Mouse (Mus musculus) hindbrain, embryonic 12.5 days (tissue): ENCODE measurements around the gene Satb2. TPM values are rescaled to one million over a fixed set of nuclear protein-coding genes. Genes with fewer than 3 reads are reported as not detected.

Experiments
- ATAC-seq: fragments of 200-750 bp; cut with Nextera tagmentation; 2 replicates; pipeline ENCODE4 v1.8.0; 2017; ENCODE audit warnings: moderate TSS enrichment; ENCODE audit not compliant: low FRiP score
- H3K27ac ChIP-seq: fragments of 300-500 bp; sonication (generic); 2 replicates; pipeline ENCODE4 v1.5.1; 2016; ENCODE audit warnings: mild to moderate bottlenecking
- H3K27me3 ChIP-seq: fragments of 300-500 bp; sonication (generic); 2 replicates; pipeline ENCODE4 v1.6.1; 2016; ENCODE audit warnings: mild to moderate bottlenecking
- H3K36me3 ChIP-seq: fragments of 300-500 bp; sonication (generic); 2 replicates; pipeline ENCODE4 v1.6.1; 2016; ENCODE audit warnings: mild to moderate bottlenecking
- H3K4me1 ChIP-seq: fragments of 300-500 bp; sonication (generic); 2 replicates; pipeline ENCODE4 v1.6.1; 2016
- H3K4me2 ChIP-seq: fragments of 300-500 bp; sonication (generic); replicated peaks from 2 replicates; pipeline ENCODE4 v1.6.1; 2016; ENCODE audit warnings: mild to moderate bottlenecking
- H3K4me3 ChIP-seq: fragments of 300-500 bp; sonication (generic); 2 replicates; pipeline ENCODE4 v1.5.1; 2016; ENCODE audit warnings: mild to moderate bottlenecking
- H3K9ac ChIP-seq: fragments of 300-500 bp; sonication (generic); 2 replicates; pipeline ENCODE4 v1.6.1; 2016; ENCODE audit warnings: mild to moderate bottlenecking, moderate library complexity
- H3K9me3 ChIP-seq: fragments of 300-500 bp; sonication (generic); replicated peaks from 2 replicates; pipeline ENCODE4 v1.6.1; 2016; ENCODE audit warnings: mild to moderate bottlenecking
- WGBS: fragments of 180-500 bp; shearing (Covaris S2); methylation state at CpG from one replicate; pipeline ENCODE4 v1.1.7; 2016; 5-methylcytosine and 5-hydroxymethylcytosine counted together
- polyA plus RNA-seq: library from polyadenylated mRNA; unstranded; fragments of >200 nt; fragmentation: Nextera tagmentation; extraction: Ambion mirVana; gene quantifications from 2 replicates; pipeline ENCODE4 v1.2.1, GENCODE M21; 2016

Gene Satb2
- polyA plus RNA-seq, 1 experiment from 2014 or later, result 0.98 TPM

DNA sequence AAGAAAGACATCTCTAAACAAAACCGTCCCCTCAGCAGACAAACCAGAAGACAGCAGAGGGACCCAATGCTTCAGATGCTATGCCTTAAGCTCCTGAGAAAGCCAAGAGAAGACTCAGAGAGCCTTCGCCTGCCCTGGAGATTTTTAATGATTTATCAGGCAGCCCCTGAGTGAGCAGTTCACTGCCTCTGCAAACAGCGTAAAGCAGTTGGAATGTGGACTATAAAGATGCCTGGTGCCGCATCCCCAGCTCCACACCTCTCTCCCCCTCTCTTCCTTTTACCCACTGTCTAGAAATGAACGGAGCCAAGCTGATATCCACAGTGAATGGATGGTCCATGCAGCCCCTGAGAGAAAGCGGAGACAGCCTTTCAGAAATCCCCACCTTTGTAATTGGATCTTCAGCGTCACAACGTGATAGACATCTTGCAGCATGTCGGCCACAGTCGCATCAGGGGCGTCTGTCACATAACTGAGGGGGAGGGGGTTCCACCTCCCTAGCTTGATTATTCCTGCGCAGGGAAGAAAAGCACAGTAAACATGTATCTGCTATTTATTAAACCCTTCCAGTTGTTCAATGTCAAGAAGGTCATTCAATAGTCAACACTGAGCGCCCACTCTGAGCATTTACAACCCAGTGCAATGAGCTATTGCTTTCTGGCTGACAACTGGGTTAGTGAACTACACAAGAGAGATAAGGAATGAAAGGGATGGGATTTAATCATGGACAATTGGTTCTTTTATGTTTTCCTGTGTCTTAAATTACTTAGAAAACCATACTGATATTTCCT, 79.6 kb downstream of the Satb2 start:
- Histone ChIP-seq H3K9me3 (no peaks in the 10 kb centered on the region), H3K27me3 (no peaks in the 10 kb centered on the region), H3K4me2 (no peak overlapping the region), H3K4me1 (no peaks in the 10 kb centered on the region), H3K4me3 (no peak overlapping the region), H3K9ac (no peak overlapping the region), H3K36me3 (no peaks in the 10 kb centered on the region), H3K27ac (no peak overlapping the region)
- ATAC-seq, result no peak
- WGBS, result 49% methylated on average over 13 of the region's 13 CpGs

DNA sequence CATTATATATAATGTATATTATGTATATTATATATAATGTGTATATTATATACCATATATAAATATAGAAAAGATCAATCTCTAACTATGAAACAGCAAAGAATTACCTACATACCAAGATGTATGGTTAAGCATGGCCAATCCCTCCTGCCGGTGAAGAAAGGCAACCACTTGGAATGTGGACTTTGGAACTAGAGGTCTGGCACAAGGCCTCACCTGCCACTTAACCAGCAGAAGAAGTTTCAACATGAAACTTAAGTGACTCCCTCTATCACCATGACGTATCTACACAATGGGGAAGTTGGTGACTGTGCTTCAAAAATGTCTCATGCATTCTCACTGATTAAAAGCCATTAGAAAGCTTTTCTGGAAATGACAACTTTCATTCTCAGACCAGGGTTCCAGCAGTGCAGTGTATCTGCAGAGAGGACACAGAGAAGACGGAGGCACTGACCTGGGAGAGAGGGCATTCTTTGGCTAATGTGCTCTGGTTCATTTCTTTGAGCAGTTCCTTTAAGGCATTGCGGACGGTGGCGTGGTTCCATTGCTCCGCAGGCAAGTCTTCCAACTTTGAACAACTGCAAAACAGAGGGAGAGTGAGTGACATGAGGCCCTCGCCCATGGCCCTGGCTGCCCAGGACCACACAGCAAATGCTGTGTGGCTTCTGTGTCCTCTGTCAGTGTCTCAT, 80.8 kb downstream of the Satb2 start:
- H3K4me2 ChIP-seq, result no peak overlapping the region

DNA sequence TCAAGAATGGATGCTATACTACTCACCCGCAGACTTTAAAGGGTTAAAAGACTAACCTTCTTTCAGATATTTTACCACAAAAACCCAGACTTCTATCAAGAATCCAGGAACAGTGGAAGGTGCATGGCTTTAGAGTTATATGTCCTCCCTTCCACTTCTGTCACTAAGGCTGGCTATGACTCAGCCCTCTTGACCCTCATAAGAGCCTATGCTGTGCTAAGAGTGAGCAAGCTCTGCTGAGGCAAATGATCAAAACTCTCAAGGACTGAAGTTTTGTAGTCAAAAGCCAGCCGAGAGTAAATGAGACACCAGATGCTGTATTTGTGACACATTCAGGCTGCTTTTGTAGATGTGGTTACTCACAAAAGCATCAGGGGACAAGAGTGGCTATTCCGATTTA, 81.8 kb downstream of the Satb2 start:
- Histone ChIP-seq H3K4me1 (no peaks in the 10 kb centered on the region), H3K4me3 (no peak overlapping the region), H3K9me3 (no peaks in the 10 kb centered on the region), H3K27me3 (no peaks in the 10 kb centered on the region), H3K4me2 (no peak overlapping the region), H3K27ac (no peak overlapping the region), H3K36me3 (no peaks in the 10 kb centered on the region), H3K9ac (no peak overlapping the region)
- 92% methylated on average over 3 of the region's 3 CpGs for WGBS
- no peak for ATAC-seq

More for the DNA sequence above, 80.8 kb downstream of the Satb2 start:
- Histone ChIP-seq H3K4me1 (no peaks in the 10 kb centered on the region), H3K4me3 (no peak overlapping the region), H3K27me3 (no peaks in the 10 kb centered on the region), H3K9me3 (no peaks in the 10 kb centered on the region), H3K9ac (no peak overlapping the region), H3K27ac (no peak overlapping the region), H3K36me3 (no peaks in the 10 kb centered on the region)
- no peak for ATAC-seq
- WGBS, result 89% methylated on average over 8 of the region's 8 CpGs

DNA sequence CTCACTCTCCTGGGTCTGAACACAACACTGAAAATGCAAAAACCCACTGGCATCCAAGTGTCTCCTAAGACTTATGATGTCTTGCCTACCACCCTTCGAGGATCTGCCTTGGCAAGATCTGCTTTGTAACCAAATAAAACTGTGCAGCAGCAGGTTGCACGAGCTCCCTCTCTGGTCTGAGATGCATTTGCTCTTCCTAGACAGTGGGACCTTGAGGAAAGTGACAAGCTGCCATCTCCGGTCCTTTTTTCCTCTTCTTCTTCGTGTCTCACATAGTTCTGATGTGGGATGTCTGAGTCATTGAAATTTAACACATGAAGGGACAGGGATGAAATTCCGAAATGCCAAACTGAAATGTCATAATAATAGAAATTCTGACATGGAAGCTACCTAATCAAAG, 85.7 kb downstream of the Satb2 start:
- no peaks in the 10 kb centered on the region for H3K27me3 ChIP-seq
- WGBS, result 90% methylated on average over 5 of the region's 5 CpGs
- no peak overlapping the region for H3K9ac ChIP-seq
- no peak overlapping the region for H3K27ac ChIP-seq
- H3K9me3 ChIP-seq, result no peaks in the 10 kb centered on the region
- no peaks in the 10 kb centered on the region for H3K36me3 ChIP-seq
- no peak for ATAC-seq
- H3K4me1 ChIP-seq, result no peaks in the 10 kb centered on the region
- H3K4me3 ChIP-seq, result no peak overlapping the region
- H3K4me2 ChIP-seq, result no peak overlapping the region

DNA sequence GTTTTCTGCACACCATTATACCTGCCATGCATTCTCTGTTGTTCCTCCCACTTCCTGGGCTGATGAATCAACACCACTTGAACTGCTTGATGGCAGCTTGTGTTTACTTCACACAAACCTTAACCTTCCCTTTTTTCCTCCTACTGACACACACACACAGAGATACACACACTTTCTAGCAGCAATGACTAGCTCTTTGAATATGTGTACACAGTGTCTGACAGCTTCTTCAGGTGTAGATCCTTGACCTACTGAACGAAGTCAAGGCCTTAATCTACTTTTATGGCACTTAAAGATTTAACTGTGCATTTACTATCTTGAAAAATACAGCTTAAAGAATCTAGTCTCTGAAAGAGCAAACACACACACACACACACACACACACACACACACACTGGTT, 89.5 kb downstream of the Satb2 start:
- no peak for ATAC-seq
- 75% methylated on average over 1 of the region's 1 CpGs for WGBS
- no peaks in the 10 kb centered on the region for H3K4me1 ChIP-seq

DNA sequence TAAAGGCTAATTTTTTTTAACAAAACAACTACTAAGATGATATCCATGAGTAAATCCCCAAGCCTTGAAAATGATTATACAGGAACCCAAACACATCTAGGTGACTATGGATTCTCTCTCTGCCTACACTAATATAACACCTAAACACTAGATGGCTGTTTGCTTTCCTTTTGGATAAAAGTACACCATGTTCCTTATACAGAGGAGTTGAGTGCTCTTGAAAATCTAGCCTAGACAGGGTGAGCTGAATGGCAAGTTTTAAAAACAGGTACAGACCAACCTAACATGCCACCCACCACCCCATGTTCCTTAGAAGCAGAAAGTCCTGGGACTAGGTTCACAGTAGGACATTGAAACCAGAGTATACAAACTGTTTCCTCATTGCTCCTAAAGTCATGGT, 90.9 kb downstream of the Satb2 start:
- H3K4me3 ChIP-seq, result no peak overlapping the region
- ATAC-seq, result no peak

More for the DNA sequence above, 89.5 kb downstream of the Satb2 start:
- no peaks in the 10 kb centered on the region for H3K9me3 ChIP-seq
- H3K4me3 ChIP-seq, result no peak overlapping the region
- H3K9ac ChIP-seq, result no peak overlapping the region
- no peak overlapping the region for H3K4me2 ChIP-seq
- no peaks in the 10 kb centered on the region for H3K36me3 ChIP-seq
- H3K27ac ChIP-seq, result no peak overlapping the region
- H3K27me3 ChIP-seq, result no peaks in the 10 kb centered on the region

DNA sequence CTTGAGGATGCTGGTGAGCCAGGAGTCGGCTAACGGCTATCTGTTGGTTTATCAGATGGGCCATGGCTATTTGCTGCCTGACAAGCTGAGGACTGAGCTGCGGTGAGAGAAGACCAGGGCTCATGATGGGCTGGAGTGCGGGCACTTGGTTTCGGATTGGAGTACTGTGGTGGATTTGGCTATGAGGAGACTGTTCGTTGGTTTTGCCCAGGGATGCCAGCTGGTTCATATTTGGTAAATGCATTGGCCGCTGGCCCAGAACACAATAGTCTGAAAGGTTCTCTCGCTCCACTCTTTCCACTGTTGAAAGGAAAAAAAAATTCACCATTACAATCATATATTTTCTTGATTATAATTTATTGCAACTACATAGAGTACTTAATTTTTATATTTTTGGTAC, 107.0 kb downstream of the Satb2 start:
- Histone ChIP-seq H3K9ac (no peak overlapping the region), H3K4me2 (no peak overlapping the region), H3K36me3 (no peaks in the 10 kb centered on the region), H3K4me3 (no peak overlapping the region), H3K9me3 (no peaks in the 10 kb centered on the region), H3K27me3 (no peaks in the 10 kb centered on the region), H3K4me1 (no peaks in the 10 kb centered on the region), H3K27ac (no peak overlapping the region)
- ATAC-seq, result no peak
- 93% methylated on average over 8 of the region's 8 CpGs for WGBS

More for the DNA sequence above, 90.9 kb downstream of the Satb2 start:
- Histone ChIP-seq H3K9me3 (no peaks in the 10 kb centered on the region), H3K4me2 (no peak overlapping the region), H3K27me3 (no peaks in the 10 kb centered on the region), H3K36me3 (no peaks in the 10 kb centered on the region), H3K9ac (no peak overlapping the region), H3K27ac (no peak overlapping the region), H3K4me1 (no peaks in the 10 kb centered on the region)

DNA sequence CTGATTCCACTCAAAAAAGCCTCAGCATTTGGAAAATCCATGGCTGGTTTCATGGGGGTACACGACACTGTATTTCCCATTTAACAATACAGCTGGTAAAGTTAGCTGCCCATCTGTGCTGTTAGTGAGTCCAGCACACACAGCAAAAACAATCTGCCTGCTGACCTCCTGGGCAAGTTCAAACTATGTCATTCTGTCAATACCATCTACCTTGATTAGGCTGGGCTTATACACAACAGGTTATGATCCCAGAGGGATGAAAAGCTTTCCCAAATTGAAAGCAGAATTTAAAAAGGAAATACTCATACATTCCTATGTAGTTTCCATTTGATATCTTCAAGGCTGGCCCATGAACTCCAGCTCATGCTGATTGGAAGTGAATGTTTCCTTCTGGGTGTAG, 113.2 kb downstream of the Satb2 start:
- no peaks in the 10 kb centered on the region for H3K4me1 ChIP-seq
- H3K27me3 ChIP-seq, result no peaks in the 10 kb centered on the region
- no peak for ATAC-seq
- H3K9ac ChIP-seq, result no peak overlapping the region
- H3K4me3 ChIP-seq, result no peak overlapping the region
- no peaks in the 10 kb centered on the region for H3K36me3 ChIP-seq
- H3K4me2 ChIP-seq, result no peak overlapping the region
- no peak overlapping the region for H3K27ac ChIP-seq
- 84% methylated on average over 1 of the region's 1 CpGs for WGBS
- H3K9me3 ChIP-seq, result no peaks in the 10 kb centered on the region

DNA sequence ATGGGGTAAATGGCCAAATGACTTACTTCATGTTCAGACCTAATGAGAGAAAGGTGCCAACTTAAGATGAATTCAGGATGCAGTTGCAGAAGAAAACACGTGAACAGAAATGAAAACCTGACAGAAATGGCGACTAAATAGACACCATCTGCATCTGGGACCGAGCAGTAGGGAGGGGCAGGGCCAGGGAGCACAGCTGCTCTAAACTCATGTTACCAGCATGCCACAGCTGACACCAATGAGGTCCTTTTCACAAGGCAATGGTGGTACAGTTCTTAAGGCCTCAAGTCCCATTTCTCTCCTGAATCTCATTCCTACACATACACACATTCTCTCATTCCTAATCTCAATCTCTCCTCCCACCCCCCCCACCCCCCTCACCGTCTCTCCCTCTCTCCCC, 115.7 kb downstream of the Satb2 start:
- Histone ChIP-seq H3K9ac (no peak overlapping the region), H3K4me3 (no peak overlapping the region), H3K4me2 (no peak overlapping the region), H3K36me3 (no peaks in the 10 kb centered on the region), H3K9me3 (no peaks in the 10 kb centered on the region), H3K27ac (no peak overlapping the region), H3K27me3 (no peaks in the 10 kb centered on the region), H3K4me1 (no peaks in the 10 kb centered on the region)
- no peak for ATAC-seq
- 50% methylated on average over 4 of the region's 4 CpGs for WGBS

DNA sequence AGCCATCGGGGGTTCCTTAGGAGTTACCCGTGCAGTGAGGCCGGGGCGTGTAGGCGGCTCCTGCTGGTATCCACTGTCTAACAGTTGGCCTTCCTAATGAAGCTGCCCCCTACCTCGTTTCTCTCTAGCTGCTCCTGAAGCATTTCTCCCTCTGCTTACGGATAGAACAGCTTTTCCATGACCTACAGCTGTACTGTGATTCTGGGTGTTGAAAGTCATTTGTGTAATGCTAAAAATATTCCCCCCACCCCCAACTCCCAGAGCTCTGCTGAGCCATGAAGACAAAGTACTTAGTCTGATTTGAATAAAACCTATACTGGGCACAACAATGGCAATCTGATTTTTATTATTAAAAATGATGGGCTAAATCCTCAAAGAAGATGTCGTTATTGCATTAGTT, 121.2 kb downstream of the Satb2 start:
- H3K9ac ChIP-seq, result no peak overlapping the region
- 65% methylated on average over 8 of the region's 8 CpGs for WGBS
- H3K9me3 ChIP-seq, result no peaks in the 10 kb centered on the region
- H3K27ac ChIP-seq, result no peak overlapping the region
- H3K4me3 ChIP-seq, result no peak overlapping the region
- ATAC-seq, result no peak
- no peak overlapping the region for H3K4me2 ChIP-seq
- H3K36me3 ChIP-seq, result no peaks in the 10 kb centered on the region
- no peaks in the 10 kb centered on the region for H3K4me1 ChIP-seq
- no peaks in the 10 kb centered on the region for H3K27me3 ChIP-seq

DNA sequence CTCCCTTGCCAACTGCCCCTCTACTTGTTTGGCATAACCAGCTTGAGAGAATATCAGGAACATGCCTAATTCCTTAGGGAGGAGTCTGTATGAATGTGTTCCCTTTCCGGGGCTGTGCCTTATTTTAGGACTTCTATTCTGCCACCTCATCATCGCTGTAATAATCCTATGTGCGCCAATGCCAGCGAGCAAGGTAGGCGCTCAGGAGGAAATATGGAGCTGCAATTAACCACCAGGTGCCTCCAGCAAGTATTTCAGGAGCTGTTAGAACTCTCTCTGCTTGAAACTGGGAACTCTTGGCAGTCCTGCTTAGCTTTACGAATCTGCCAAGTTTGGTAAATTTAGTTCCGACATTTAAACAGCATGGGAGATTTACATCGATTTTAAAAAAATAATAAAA, 128.0 kb downstream of the Satb2 start:
- no peaks in the 10 kb centered on the region for H3K36me3 ChIP-seq
- H3K4me3 ChIP-seq, result no peak overlapping the region
- H3K9ac ChIP-seq, result no peak overlapping the region
- H3K4me1 ChIP-seq, result no peaks in the 10 kb centered on the region
- no peaks in the 10 kb centered on the region for H3K27me3 ChIP-seq
- H3K9me3 ChIP-seq, result no peaks in the 10 kb centered on the region
- no peak for ATAC-seq
- H3K4me2 ChIP-seq, result no peak overlapping the region
- 96% methylated on average over 8 of the region's 8 CpGs for WGBS
- no peak overlapping the region for H3K27ac ChIP-seq

DNA sequence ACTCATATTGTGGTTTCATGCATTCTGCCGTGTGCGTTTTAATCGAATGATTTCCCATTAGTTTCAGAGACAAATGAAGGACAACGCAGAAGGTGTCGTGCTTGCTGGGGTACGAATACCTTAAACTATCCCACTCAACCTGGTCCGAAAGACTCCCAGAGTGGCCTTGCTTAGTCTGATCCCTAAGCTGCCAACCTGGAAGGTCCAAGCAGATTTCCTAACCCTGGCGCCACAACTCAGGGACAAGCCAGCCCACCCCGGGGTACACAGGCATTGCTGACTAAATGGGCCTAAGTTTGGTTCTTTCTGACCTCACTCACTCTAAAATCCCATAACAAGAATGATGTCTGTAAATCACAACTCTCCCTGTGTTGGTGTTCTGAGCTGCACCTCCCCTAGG, 132.1 kb downstream of the Satb2 start:
- no peak for ATAC-seq
- Histone ChIP-seq H3K36me3 (no peaks in the 10 kb centered on the region), H3K9ac (no peak overlapping the region), H3K27me3 (no peaks in the 10 kb centered on the region), H3K4me2 (no peak overlapping the region), H3K4me1 (peaks cover 8% of the 10 kb centered on the region), H3K4me3 (no peak overlapping the region), H3K9me3 (no peaks in the 10 kb centered on the region), H3K27ac (no peak overlapping the region)
- WGBS, result 93% methylated on average over 9 of the region's 9 CpGs
